Mouse (Mus musculus) heart, postnatal 0 days (tissue): ENCODE results near the gene Rabgap1l.

ENCODE experiments used
- CTCF ChIP-seq: IDR thresholded peaks from 2 replicates; pipeline ENCODE4 v1.5.1; 2016; ENCODE audit warnings: antibody characterized with exemption, control low read depth, low read depth
- EP300 ChIP-seq: IDR thresholded peaks from 2 replicates; pipeline ENCODE4 v1.6.1; 2016; ENCODE audit warnings: antibody characterized with exemption, low read depth

DNA sequence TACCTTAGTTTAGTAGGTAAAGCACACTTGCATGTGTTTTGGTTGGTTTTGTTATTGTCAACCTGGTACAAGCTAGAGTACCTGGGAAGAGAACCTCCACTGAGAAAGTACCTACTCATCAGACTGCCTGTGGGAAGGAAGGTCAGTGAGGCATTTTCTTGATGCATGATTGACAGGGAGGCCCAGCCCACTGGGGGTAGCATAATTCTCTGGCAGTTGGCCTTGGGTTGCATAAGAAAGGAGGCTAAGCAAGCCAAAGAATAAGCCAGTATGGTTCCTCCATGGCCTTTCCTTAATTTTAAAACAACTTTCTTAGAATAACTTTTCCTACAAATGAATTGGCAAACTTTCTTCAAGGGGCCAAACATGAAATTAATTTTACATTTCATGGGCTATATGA, 587.5 kb downstream of the Rabgap1l start:
- TF ChIP-seq CTCF (no peak), EP300 (no peak)
